Mouse (Mus musculus): ENCODE results near the gene Tmem26.
"Not testable (repeated sequence)": the region's sequence is repeated elsewhere in the genome, so short reads cannot be mapped to it uniquely, and the experiment has no call there.

Gene Tmem26
- long read RNA-seq, experiment 1, partial matches to known transcripts: 0 of 2 reads
- long read RNA-seq, experiment 1, other reads (novel, unspliced or antisense): 2 of 2 reads
- long read RNA-seq, experiment 2, full-length matches to known transcripts: 6 of 7 reads
- long read RNA-seq, experiment 2, partial matches to known transcripts: 0 of 7 reads
- long read RNA-seq, experiment 2, other reads (novel, unspliced or antisense): 1 of 7 reads

DNA sequence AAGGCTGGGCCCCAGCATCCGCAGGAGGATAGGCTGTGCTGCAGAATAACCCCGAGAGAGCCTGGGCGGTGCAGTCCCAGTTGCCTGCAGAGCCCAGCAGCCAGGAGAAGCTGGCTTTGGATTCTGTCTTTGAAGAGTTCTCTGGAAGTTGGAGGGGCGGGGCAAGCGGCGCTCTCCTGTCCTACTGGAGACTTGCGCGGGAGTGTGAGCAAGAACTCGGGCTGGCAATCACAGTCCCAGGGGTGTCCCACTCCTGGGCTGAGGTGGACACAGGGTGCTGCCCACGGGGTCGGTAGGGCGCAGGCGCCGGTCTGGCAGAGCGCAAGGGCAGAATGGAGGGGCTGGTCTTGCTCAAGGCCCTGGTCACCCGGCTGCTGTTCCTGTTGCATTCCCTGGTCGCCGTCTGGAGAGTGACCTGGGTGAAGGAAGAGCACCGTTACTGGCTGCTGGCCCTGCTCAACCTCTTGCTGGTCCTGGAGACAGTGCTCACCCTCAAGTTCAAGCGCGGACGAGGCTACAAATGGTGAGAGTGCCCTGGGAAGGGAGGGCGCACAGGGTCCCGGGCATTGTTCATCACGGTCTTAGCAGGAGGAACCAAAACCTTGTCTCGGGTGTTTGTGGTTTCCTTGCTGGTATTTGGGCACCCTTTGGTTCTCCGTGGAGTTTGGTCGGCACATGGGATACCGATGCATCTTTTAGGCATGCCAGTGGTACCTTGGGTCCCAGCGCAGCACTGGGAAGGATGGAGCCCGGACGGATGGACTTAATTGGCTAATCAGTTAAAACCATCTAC is at the start of gene Tmem26:
Tmem26 (plus strand) TSS at position 79 of the 793 bp plus-strand sequence.
- intact Hi-C loops (cut with DNase I): no loop called here

DNA sequence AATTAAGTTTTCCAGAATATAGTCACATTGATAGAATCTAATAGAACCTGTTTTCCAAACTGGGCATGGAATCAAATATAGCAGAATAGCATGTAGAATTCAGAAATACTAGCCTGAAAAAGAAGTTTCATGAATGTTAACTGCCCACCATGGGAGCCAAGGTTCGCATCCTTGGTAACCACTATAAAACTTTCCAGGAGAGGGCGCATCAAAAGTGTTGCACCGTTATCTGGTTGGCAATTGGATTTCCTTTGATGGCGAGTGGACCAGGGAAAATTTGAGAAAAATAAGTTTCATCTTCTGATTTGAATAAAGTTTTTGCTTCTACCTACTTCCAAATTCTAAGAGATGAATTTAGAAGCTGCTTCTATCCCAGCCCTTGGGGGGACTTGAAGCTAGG is 44.8 kb upstream of the Tmem26 start:
- intact Hi-C loops (cut with DNase I): no loop called here

DNA sequence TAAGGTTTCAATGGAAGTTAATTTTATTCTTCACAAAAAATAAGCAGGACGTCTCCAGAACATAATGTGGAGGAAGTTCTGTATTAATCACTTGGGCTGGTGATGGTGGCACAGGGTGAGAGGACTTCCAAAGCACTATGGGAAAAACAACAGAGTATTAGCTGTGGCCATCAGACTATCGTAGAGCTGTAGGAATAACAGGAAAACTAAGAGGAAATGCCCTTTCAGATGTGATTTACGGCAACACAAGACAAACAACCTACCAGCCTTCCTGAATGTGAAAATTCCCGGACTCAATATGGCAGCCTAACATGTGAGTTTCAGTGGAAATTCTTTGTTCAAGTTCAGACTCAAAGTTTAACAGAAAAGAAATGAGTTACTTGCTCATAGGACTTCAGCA is 42.2 kb upstream of the Tmem26 start:
- intact Hi-C loops (cut with DNase I): loop anchor here (10.0 kb wide), 1 partner anchor 74 kb away; no protein-coding TSS in a partner anchor

GRCm38 (mm10) chr10:68685510-68685909 is 37.9 kb upstream of the Tmem26 start:
- intact Hi-C loops (cut with DNase I): loop anchor here (10.0 kb wide), 1 partner anchor 69 kb away; no protein-coding TSS in a partner anchor

GRCm38 (mm10) chr10:68691116-68691515 is 32.3 kb upstream of the Tmem26 start:
- intact Hi-C loops (cut with DNase I): no loop called here

GRCm38 (mm10) chr10:68692401-68692800 is 31.0 kb upstream of the Tmem26 start:
- intact Hi-C loops (cut with DNase I): no loop called here

- intact Hi-C loops (cut with DNase I): no loop called here
These were observed 27.6 kb upstream of the Tmem26 start for GRCm38 (mm10) chr10:68695760-68696336.

- intact Hi-C loops (cut with DNase I): no loop called here
These were observed 19.2 kb upstream of the Tmem26 start for GRCm38 (mm10) chr10:68704268-68704667.

- intact Hi-C loops (cut with DNase I): no loop called here
These were observed 17.9 kb upstream of the Tmem26 start for GRCm38 (mm10) chr10:68705471-68706036.

GRCm38 (mm10) chr10:68707014-68707852 is 16.2 kb upstream of the Tmem26 start:
- intact Hi-C loops (cut with DNase I): no loop called here

DNA sequence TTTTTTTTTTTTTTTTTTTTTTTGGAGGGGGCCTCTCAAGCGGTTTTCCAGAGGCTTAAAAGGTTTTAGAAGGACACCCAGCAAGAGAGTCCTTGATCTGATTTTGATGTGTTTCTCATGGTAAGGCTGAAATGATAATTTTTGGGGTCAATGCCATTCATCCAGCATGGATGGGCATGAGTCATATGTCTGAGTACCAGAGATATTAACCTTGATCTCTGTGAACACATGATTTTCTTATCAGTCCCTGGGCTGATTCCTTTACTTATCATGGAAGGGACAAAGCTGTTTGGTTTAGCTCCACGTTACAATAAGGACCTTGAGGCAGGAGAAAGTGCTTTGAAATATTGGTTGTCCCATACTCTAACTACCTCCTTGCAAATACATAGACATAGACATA is 10.5 kb upstream of the Tmem26 start:
- intact Hi-C loops (cut with DNase I): no loop called here

GRCm38 (mm10) chr10:68714302-68714701 is 9.1 kb upstream of the Tmem26 start:
- intact Hi-C loops (cut with DNase I): no loop called here

GRCm38 (mm10) chr10:68715396-68715795 is 8.1 kb upstream of the Tmem26 start:
- intact Hi-C loops (cut with DNase I): no loop called here

DNA sequence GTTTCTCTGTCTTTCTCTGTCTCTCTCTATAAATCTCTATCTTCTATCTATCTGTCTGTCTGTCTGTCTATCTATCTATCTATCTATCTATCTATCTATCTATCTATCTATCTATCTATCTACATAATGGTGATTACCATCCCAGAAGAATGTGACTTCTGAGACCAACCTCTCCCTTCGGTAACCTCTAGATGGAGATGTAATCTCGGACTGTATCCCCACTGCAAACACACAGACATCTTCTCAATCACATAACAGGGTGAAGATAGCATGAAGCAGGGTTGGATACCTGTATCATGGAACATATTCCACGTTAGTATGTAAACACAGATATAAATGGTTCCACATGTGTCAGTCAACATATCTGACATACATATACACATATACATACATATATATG is 5.1 kb upstream of the Tmem26 start:
- intact Hi-C loops (cut with DNase I): no loop called here

DNA sequence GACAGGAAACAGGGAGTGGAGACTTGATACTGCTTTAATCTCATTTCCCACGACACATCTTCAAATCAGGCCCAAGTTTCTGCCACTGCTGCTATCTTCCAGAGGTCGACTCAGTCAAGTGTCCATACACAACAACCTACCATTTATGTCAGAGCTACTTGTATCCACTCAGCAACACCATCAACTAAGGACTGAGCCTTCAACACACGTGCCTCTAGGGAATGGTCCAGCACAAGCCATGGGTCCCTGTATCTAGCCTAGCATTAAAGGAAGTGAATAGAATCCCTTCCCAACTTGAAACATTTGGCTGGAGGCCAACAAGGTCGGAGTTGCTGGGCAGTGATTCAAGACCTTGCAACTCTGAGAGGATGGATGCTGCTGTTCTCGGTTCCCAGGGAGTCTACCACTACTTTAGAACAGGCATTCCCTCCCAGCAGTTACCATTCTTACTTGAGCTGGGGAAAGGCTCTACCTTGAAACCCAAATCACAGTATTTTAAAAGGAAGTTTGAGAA is 2.5 kb upstream of the Tmem26 start:
- intact Hi-C loops (cut with DNase I): no loop called here

GRCm38 (mm10) chr10:68723015-68723414 is 431 bp upstream of the Tmem26 start:
- intact Hi-C loops (cut with DNase I): no loop called here

- intact Hi-C loops (cut with DNase I): no loop called here
These were observed 895 bp downstream of the Tmem26 start for GRCm38 (mm10) chr10:68724361-68724720.

- intact Hi-C loops (cut with DNase I): no loop called here
These were observed 4.0 kb downstream of the Tmem26 start for GRCm38 (mm10) chr10:68727464-68727863.

GRCm38 (mm10) chr10:68735621-68736020 is 12.2 kb downstream of the Tmem26 start:
- intact Hi-C loops (cut with DNase I): no loop called here

DNA sequence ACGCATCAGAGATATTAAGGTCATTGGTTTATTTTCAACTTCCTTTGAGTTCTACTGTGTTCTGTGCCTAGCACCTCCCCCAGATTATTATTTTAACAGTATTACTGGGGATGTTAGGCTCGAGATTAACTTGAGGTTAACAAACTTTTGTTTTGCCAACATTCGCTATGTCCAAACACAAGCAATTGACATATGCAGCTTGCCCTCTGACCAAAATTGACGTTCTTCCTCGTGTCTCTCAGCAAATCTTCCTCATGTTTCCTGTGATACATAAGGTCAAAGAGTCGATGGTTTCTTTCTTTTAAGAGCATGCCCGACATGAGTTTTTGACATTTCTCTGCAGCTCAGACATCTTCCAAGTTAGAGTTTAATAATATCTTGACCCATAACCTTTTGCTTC is 13.9 kb downstream of the Tmem26 start:
- intact Hi-C loops (cut with DNase I): no loop called here

DNA sequence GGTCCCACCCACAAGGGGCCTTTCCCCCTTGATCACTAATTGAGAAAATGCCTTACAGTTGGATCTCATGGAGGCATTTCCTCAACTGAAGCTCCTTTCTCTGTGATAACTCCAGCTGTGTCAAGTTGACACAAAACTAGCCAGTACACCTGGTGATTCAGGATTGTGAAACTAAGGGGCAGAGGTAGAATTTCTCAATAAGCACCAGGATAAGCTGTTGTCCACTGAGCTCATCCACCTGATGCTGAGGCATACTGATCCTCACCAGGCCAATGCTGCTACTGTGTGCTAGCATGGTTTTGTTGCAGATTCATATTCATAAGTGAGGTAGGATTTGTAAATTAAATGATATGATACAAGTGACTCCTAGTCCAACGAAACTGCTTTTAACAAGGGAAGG is 15.5 kb downstream of the Tmem26 start:
- intact Hi-C loops (cut with DNase I): not testable (repeated sequence)
